Mouse (Mus musculus) heart, adult 2 months (tissue): ENCODE measurements around the gene Ecm2. TPM values are rescaled to one million over a fixed set of nuclear protein-coding genes. Genes with fewer than 3 reads are reported as not detected.
A peak's percentile ranks its signal among the peaks of the same experiment; 100 is the strongest.

Source experiments
- DNase-seq, 2 experiments: peaks; one replicate each; pipeline ENCODE4 v3.0.0; 2021
- H3K27ac ChIP-seq: fragments of 200-600 bp; 2 replicates; pipeline ENCODE4 v1.8.1; 2022
- H3K27me3 ChIP-seq: fragments of 200-500 bp; 2 replicates; pipeline ENCODE4 v1.6.1; 2012; ENCODE audit warnings: mild to moderate bottlenecking, low read length, inconsistent platforms, mixed read lengths; ENCODE audit not compliant: control insufficient read depth, insufficient read depth
- H3K36me3 ChIP-seq: fragments of 200-500 bp; 2 replicates; pipeline ENCODE4 v1.6.1; 2012; ENCODE audit warnings: low read length, inconsistent platforms; ENCODE audit not compliant: control insufficient read depth, insufficient read depth
- H3K4me1 ChIP-seq: fragments of 200-500 bp; 2 replicates; pipeline ENCODE4 v1.6.1; 2011; ENCODE audit warnings: low read length; ENCODE audit not compliant: control insufficient read depth, insufficient read depth
- H3K4me3 ChIP-seq: fragments of 200-600 bp; 2 replicates; pipeline ENCODE4 v1.8.1; 2022
- H3K79me2 ChIP-seq: fragments of 200-500 bp; replicated peaks from 2 replicates; pipeline ENCODE4 v1.6.1; 2012; ENCODE audit warnings: mild to moderate bottlenecking, inconsistent platforms, low read length, moderate library complexity, mixed read lengths; ENCODE audit not compliant: control insufficient read depth, insufficient read depth
- H3K9ac ChIP-seq: fragments of 200-500 bp; 2 replicates; pipeline ENCODE4 v1.6.1; 2012; ENCODE audit warnings: low read depth, mild to moderate bottlenecking, control low read depth, inconsistent platforms, low read length, mixed read lengths
- CTCF ChIP-seq: fragments of 200-600 bp; IDR thresholded peaks from 2 replicates; pipeline ENCODE4 v1.8.1; 2022; ENCODE audit warnings: antibody characterized with exemption, mild to moderate bottlenecking, moderate library complexity
- EP300 ChIP-seq: fragments of 200-500 bp; IDR thresholded peaks from 2 replicates; pipeline ENCODE4 v1.6.1; 2011; ENCODE audit warnings: low read depth, low read length, control low read depth; ENCODE audit not compliant: insufficient read depth
- POLR2A ChIP-seq: fragments of 200-500 bp; IDR thresholded peaks from 2 replicates; pipeline ENCODE4 v1.6.1; 2011; ENCODE audit warnings: mild to moderate bottlenecking, low read depth, low read length, control low read depth; ENCODE audit not compliant: insufficient read depth
- WGBS: fragments of 180-500 bp; shearing (Covaris S2); methylation state at CpG from one replicate; pipeline ENCODE4 v1.1.7; 2018; 5-methylcytosine and 5-hydroxymethylcytosine counted together
- intact Hi-C: fragments of 180-260 bp; cut with DNase I; formaldehyde crosslinking; loops from one replicate; pipeline ENCODE4 v1.15.1; 2025
- polyA plus RNA-seq: library from polyadenylated mRNA; depleted of rRNA; stranded (reverse); fragments of >200 nt; gene quantifications from 2 replicates; pipeline ENCODE4 v1.2.3, GENCODE M21; 2012
- total RNA-seq, 2 experiments: library from RNA; stranded (reverse); gene quantifications; 2 replicates each; pipeline ENCODE4 v1.2.3; 2021

Ecm2 gene
- total and polyA plus RNA-seq, 3 experiments, result 8.2 to 15.4 (median 13.4) TPM

GRCm38 (mm10) chr13:49485388-49485787, 19.2 kb upstream of the Ecm2 start:
- H3K79me2 ChIP-seq, result no peaks in the 10 kb centered on the region
- no peak for TF ChIP-seq EP300
- TF ChIP-seq CTCF, result no peak
- H3K4me1 ChIP-seq, result peaks cover 6% of the 10 kb centered on the region
- no peak overlapping the region for H3K27ac ChIP-seq
- no peaks in the 10 kb centered on the region for H3K27me3 ChIP-seq
- intact Hi-C loops, result no loop called here
- WGBS, result 94% methylated on average over 5 of the region's 5 CpGs
- peaks cover 5% of the 10 kb centered on the region for H3K36me3 ChIP-seq
- no peak overlapping the region for H3K4me3 ChIP-seq
- DNase-seq, result no peak
- no peak overlapping the region for H3K9ac ChIP-seq

- Histone ChIP-seq H3K36me3 (peaks cover 7% of the 10 kb centered on the region), H3K79me2 (no peaks in the 10 kb centered on the region), H3K27me3 (no peaks in the 10 kb centered on the region), H3K4me3 (no peak within 1 kb of the TSS), H3K9ac (no peak within 1 kb of the TSS), H3K27ac (peak within 1 kb of the TSS; percentile 69), H3K4me1 (peaks cover 9% of the 10 kb centered on the region)
- intact Hi-C loops, result no loop called here
- 30% methylated on average over 6 of the region's 6 CpGs for WGBS
- TF ChIP-seq EP300 (no peak), POLR2A (no peak), CTCF (no peak)
- DNase-seq, result peak in 1 of 2 experiments; percentile 38
Measured at GRCm38 (mm10) chr13:49492376-49493368, 11.9 kb upstream of the Ecm2 start, which contains the start of gene Tes3-ps. TSS of gene Tes3-ps (plus strand) at chr13:49493318.

GRCm38 (mm10) chr13:49505776-49506175, 1.2 kb downstream of the Ecm2 start:
- 37% methylated on average over 4 of the region's 4 CpGs for WGBS
- Histone ChIP-seq H3K4me1 (peaks cover 10% of the 10 kb centered on the region), H3K27ac (peak overlapping the region; percentile 93), H3K4me3 (peak overlapping the region; percentile 50), H3K36me3 (peaks cover 19% of the 10 kb centered on the region), H3K79me2 (no peaks in the 10 kb centered on the region), H3K9ac (peak overlapping the region; percentile 69), H3K27me3 (no peaks in the 10 kb centered on the region)
- TF ChIP-seq EP300 (no peak), POLR2A (no peak), CTCF (no peak)
- DNase-seq, result peak in 1 of 2 experiments; percentile 20
- intact Hi-C loops, result loop anchor here (2.0 to 10.0 kb wide), 3 partner anchors 25 to 141 kb away; no protein-coding TSS in a partner anchor

GRCm38 (mm10) chr13:49507176-49507575, 2.6 kb downstream of the Ecm2 start:
- Histone ChIP-seq H3K27ac (peak overlapping the region; percentile 93), H3K36me3 (peaks cover 19% of the 10 kb centered on the region), H3K79me2 (no peaks in the 10 kb centered on the region), H3K4me1 (peaks cover 10% of the 10 kb centered on the region), H3K27me3 (no peaks in the 10 kb centered on the region), H3K4me3 (peak overlapping the region; percentile 9; the same call in 1 of the 2 replicates), H3K9ac (no peak overlapping the region)
- TF ChIP-seq EP300, result no peak
- TF ChIP-seq POLR2A, result peak; percentile 42; the same call in 1 of the 2 replicates
- no peak for TF ChIP-seq CTCF
- intact Hi-C loops, result loop anchor here (2.0 to 10.0 kb wide), 3 partner anchors 26 to 142 kb away; no protein-coding TSS in a partner anchor
- peak in 1 of 2 experiments; percentile 21 for DNase-seq
- WGBS, result 23% methylated on average over 3 of the region's 3 CpGs

- no peak for TF ChIP-seq CTCF
- no peak for TF ChIP-seq POLR2A
- TF ChIP-seq EP300, result no peak
- Histone ChIP-seq H3K9ac (no peak overlapping the region), H3K79me2 (no peaks in the 10 kb centered on the region), H3K4me1 (peaks cover 7% of the 10 kb centered on the region), H3K4me3 (no peak overlapping the region), H3K27me3 (no peaks in the 10 kb centered on the region), H3K27ac (no peak overlapping the region), H3K36me3 (peaks cover 15% of the 10 kb centered on the region)
- no peak for DNase-seq
- WGBS, result 51% methylated on average over 2 of the region's 2 CpGs
- intact Hi-C loops, result loop anchor here (10.0 kb wide), 1 partner anchor 64 kb away; no protein-coding TSS in a partner anchor
Measured at GRCm38 (mm10) chr13:49518761-49519160, 14.2 kb downstream of the Ecm2 start.

GRCm38 (mm10) chr13:49526235-49526634, 21.6 kb downstream of the Ecm2 start:
- Histone ChIP-seq H3K4me3 (no peak overlapping the region), H3K36me3 (peaks cover 3% of the 10 kb centered on the region; the same call in 1 of the 2 replicates), H3K9ac (no peak overlapping the region), H3K27me3 (no peaks in the 10 kb centered on the region), H3K4me1 (no peaks in the 10 kb centered on the region), H3K79me2 (no peaks in the 10 kb centered on the region), H3K27ac (no peak overlapping the region)
- 79% methylated on average over 2 of the region's 2 CpGs for WGBS
- TF ChIP-seq CTCF (no peak), POLR2A (no peak), EP300 (no peak)
- no peak for DNase-seq
- intact Hi-C loops, result no loop called here
